Mouse (Mus musculus) embryonic facial prominence, embryonic 10.5 days (tissue): ENCODE results near the gene Mst1r. TPM values are rescaled to one million over a fixed set of nuclear protein-coding genes. Genes with fewer than 3 reads are reported as not detected.

Experiments
- DNase-seq: peaks from one replicate; pipeline ENCODE4 v3.0.0-alpha.2; 2017; ENCODE audit warnings: low spot score
- H3K27ac ChIP-seq: fragments of 300-500 bp; sonication (generic); replicated peaks from 2 replicates; pipeline ENCODE4 v1.5.1; 2016; ENCODE audit warnings: mild to moderate bottlenecking
- H3K27me3 ChIP-seq: fragments of 300-500 bp; sonication (generic); replicated peaks from 2 replicates; pipeline ENCODE4 v1.6.1; 2016; ENCODE audit warnings: low read depth, mild to moderate bottlenecking; ENCODE audit not compliant: poor library complexity, severe bottlenecking
- H3K36me3 ChIP-seq: fragments of 300-500 bp; sonication (generic); replicated peaks from 2 replicates; pipeline ENCODE4 v1.6.1; 2016; ENCODE audit warnings: mild to moderate bottlenecking, moderate library complexity
- H3K4me1 ChIP-seq: fragments of 300-500 bp; sonication (generic); 2 replicates; pipeline ENCODE4 v1.6.1; 2016
- H3K4me3 ChIP-seq: fragments of 300-500 bp; sonication (generic); 2 replicates; pipeline ENCODE4 v1.5.1; 2016; ENCODE audit warnings: mild to moderate bottlenecking, moderate library complexity
- H3K9me3 ChIP-seq: fragments of 300-500 bp; sonication (generic); 2 replicates; pipeline ENCODE4 v1.6.1; 2016; ENCODE audit warnings: mild to moderate bottlenecking
- WGBS: fragments of 180-500 bp; shearing (Covaris S2); methylation state at CpG from one replicate; pipeline ENCODE4 v1.1.7; 2016; 5-methylcytosine and 5-hydroxymethylcytosine counted together
- polyA plus RNA-seq: library from polyadenylated mRNA; unstranded; fragments of >200 nt; fragmentation: Nextera tagmentation; extraction: Ambion mirVana; gene quantifications from 2 replicates; pipeline ENCODE4 v1.2.1, GENCODE M21; 2016

Gene Mst1r
- polyA plus RNA-seq, 1 experiment from 2014 or later, result 1.1 TPM

GRCm38 (mm10) chr9:107919441-107919840, 12.8 kb downstream of the Mst1r start:
- H3K4me1 ChIP-seq, result peaks cover 27% of the 10 kb centered on the region
- 0 out of 2 replicates have a peak, but pooled peaks cover 15% of the 10 kb centered on the region for H3K27me3 ChIP-seq
- WGBS, result 88% methylated on average over 5 of the region's 5 CpGs
- H3K4me3 ChIP-seq, result no peak overlapping the region
- no peaks in the 10 kb centered on the region for H3K36me3 ChIP-seq
- DNase-seq, result no peak
- no peaks in the 10 kb centered on the region for H3K9me3 ChIP-seq
- no peak overlapping the region for H3K27ac ChIP-seq

DNA sequence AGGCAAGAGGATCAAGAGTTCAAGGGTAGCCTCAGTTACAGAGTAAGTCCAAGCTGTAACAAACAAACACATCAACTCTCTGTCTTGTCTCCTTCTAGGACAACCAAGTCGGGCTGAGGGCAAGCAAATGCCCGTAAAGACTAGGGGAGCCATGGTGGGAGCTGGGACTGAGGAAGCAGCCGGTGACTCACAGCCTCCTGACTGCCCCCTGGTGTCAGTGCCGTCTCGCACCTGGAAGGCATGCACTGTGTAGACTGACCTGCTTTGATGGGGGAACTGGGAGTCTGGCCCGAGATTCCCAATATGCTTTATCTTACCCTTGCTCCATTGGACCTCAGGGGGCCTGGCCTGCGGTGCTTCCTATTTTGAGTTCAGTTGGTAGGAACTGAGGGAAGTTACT, 16.3 kb downstream of the Mst1r start:
- 30% methylated on average over 7 of the region's 7 CpGs for WGBS
- Histone ChIP-seq H3K9me3 (no peaks in the 10 kb centered on the region), H3K4me3 (no peak overlapping the region), H3K27ac (no peak overlapping the region), H3K4me1 (peaks cover 20% of the 10 kb centered on the region), H3K36me3 (no peaks in the 10 kb centered on the region), H3K27me3 (peaks cover 16% of the 10 kb centered on the region; the same call in 1 of the 2 replicates)
- DNase-seq, result peak; percentile 36

DNA sequence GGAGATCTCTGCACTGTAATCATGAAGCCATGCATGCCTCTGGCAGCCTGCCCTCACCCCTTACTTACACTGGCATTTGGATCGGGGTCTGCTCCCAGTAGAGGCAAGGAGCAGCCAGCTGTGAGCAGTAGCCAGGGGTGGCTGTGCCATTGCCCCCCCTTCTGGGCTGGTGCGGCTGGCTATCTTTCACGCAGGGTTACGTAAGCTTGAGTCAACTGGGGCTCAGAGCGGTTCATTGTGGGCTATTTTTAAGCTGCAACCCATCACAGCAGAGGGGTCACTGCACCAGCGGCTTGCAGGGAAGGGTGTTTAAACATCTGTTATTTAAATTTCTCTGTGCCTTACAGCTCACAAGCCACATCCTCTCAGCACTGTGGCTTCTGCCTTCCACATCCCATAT, 17.3 kb downstream of the Mst1r start:
- no peaks in the 10 kb centered on the region for H3K9me3 ChIP-seq
- no peak overlapping the region for H3K27ac ChIP-seq
- peaks cover 15% of the 10 kb centered on the region for H3K4me1 ChIP-seq
- peaks cover 16% of the 10 kb centered on the region; the same call in 1 of the 2 replicates for H3K27me3 ChIP-seq
- H3K36me3 ChIP-seq, result no peaks in the 10 kb centered on the region
- H3K4me3 ChIP-seq, result no peak overlapping the region
- 67% methylated on average over 6 of the region's 6 CpGs for WGBS
- no peak for DNase-seq

- Histone ChIP-seq H3K9me3 (no peaks in the 10 kb centered on the region), H3K27ac (no peak overlapping the region), H3K27me3 (peaks cover 16% of the 10 kb centered on the region; the same call in 1 of the 2 replicates), H3K4me1 (peaks cover 15% of the 10 kb centered on the region), H3K4me3 (no peak overlapping the region), H3K36me3 (no peaks in the 10 kb centered on the region)
- DNase-seq, result no peak
- WGBS, result 19% methylated on average over 3 of the region's 3 CpGs
These were observed 18.6 kb downstream of the Mst1r start for GRCm38 (mm10) chr9:107925251-107925650.

GRCm38 (mm10) chr9:107926920-107927420, 20.3 kb downstream of the Mst1r start:
- DNase-seq, result no peak
- Histone ChIP-seq H3K4me1 (peaks cover 18% of the 10 kb centered on the region), H3K36me3 (no peaks in the 10 kb centered on the region), H3K9me3 (no peaks in the 10 kb centered on the region), H3K27ac (no peak overlapping the region), H3K27me3 (peaks cover 16% of the 10 kb centered on the region; the same call in 1 of the 2 replicates), H3K4me3 (no peak overlapping the region)
- 44% methylated on average over 9 of the region's 9 CpGs for WGBS

DNA sequence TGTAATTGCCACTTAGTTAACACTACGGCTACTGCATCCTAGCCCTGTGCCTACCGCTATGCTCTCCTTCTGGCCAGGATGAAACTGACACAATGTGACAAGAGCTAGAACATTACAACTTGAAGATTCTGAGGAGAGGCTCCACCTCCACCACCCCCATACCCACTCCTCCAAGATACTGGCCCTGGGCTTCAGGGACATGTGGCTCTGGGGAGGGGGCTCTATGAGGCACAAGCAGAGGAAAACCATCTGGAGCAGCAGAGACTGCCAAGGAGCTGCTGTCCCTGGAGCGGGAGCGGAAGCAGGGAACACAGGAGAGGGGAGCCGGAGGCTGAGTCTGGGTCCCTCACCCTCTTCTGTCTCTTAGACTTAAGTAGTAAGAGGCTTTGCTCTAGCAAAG, 21.1 kb downstream of the Mst1r start:
- 79% methylated on average over 5 of the region's 5 CpGs for WGBS
- peaks cover 16% of the 10 kb centered on the region; the same call in 1 of the 2 replicates for H3K27me3 ChIP-seq
- no peak overlapping the region for H3K4me3 ChIP-seq
- no peaks in the 10 kb centered on the region for H3K36me3 ChIP-seq
- no peak for DNase-seq
- no peak overlapping the region; the same call in 1 of the 2 replicates for H3K27ac ChIP-seq
- peaks cover 25% of the 10 kb centered on the region for H3K4me1 ChIP-seq
- H3K9me3 ChIP-seq, result no peaks in the 10 kb centered on the region

DNA sequence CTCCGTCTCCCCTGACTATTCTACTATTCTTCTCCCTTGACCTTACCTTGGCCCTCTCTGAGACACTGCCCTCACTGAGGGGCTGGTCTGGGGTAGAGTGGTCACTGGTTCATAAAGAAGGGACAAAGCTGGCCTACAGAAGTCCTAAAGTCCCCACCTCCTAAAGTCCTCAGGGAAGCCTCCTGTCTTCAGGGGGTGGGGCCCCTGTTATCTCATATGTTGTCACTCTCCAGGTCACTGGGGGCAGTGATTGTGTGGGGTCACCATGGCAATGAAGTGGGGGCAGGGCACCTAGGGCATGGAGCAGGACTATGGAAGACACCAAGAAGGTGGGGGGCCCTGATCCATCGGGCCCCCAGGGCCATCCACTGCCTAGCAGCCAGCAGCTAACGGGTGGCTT, 21.5 kb downstream of the Mst1r start, which contains the start of gene Actl11:
Actl11 (plus strand) TSS at position 301 of the 400 bp plus-strand sequence.
- Histone ChIP-seq H3K36me3 (no peaks in the 10 kb centered on the region), H3K9me3 (no peaks in the 10 kb centered on the region), H3K27me3 (peaks cover 16% of the 10 kb centered on the region; the same call in 1 of the 2 replicates), H3K4me3 (no peak within 1 kb of the TSS), H3K27ac (no peak within 1 kb of the TSS; the same call in 1 of the 2 replicates), H3K4me1 (peaks cover 25% of the 10 kb centered on the region)
- DNase-seq, result no peak
- WGBS, result 89% methylated on average over 3 of the region's 3 CpGs

- Histone ChIP-seq H3K27me3 (peaks cover 41% of the 10 kb centered on the region), H3K9me3 (no peaks in the 10 kb centered on the region), H3K4me1 (peaks cover 36% of the 10 kb centered on the region), H3K27ac (0 out of 2 replicates have a peak overlapping the region, but pooled peaks have one; percentile 21), H3K36me3 (no peaks in the 10 kb centered on the region), H3K4me3 (no peak overlapping the region)
- WGBS, result 74% methylated on average over 4 of the region's 4 CpGs
- peak; percentile 27 for DNase-seq
These were observed 25.5 kb downstream of the Mst1r start for GRCm38 (mm10) chr9:107932221-107932620.

GRCm38 (mm10) chr9:107934146-107934545, 27.5 kb downstream of the Mst1r start:
- H3K4me1 ChIP-seq, result peaks cover 38% of the 10 kb centered on the region
- H3K9me3 ChIP-seq, result no peaks in the 10 kb centered on the region
- H3K27ac ChIP-seq, result no peak overlapping the region
- WGBS, result 93% methylated on average over 11 of the region's 11 CpGs
- DNase-seq, result no peak
- H3K27me3 ChIP-seq, result peaks cover 54% of the 10 kb centered on the region
- H3K36me3 ChIP-seq, result no peaks in the 10 kb centered on the region
- H3K4me3 ChIP-seq, result no peak overlapping the region

- Histone ChIP-seq H3K27me3 (peaks cover 62% of the 10 kb centered on the region), H3K4me3 (peak within 1 kb of the TSS; percentile 72), H3K27ac (peak within 1 kb of the TSS; percentile 82), H3K9me3 (no peaks in the 10 kb centered on the region), H3K4me1 (peaks cover 42% of the 10 kb centered on the region), H3K36me3 (no peaks in the 10 kb centered on the region)
- WGBS, result 10% methylated on average over 3 of the region's 3 CpGs
- no peak for DNase-seq
These were observed 28.7 kb downstream of the Mst1r start, which contains the start of gene Camkv for GRCm38 (mm10) chr9:107935374-107935773. Camkv (plus strand) TSS chr9:107935674.

- under 1% methylated on average over 41 of the region's 41 CpGs for WGBS
- Histone ChIP-seq H3K4me1 (peaks cover 44% of the 10 kb centered on the region), H3K4me3 (peak overlapping the region; percentile 72), H3K27me3 (peaks cover 62% of the 10 kb centered on the region), H3K27ac (peak overlapping the region; percentile 82), H3K9me3 (no peaks in the 10 kb centered on the region), H3K36me3 (no peaks in the 10 kb centered on the region)
- peak; percentile 72 for DNase-seq
These were observed 29.1 kb downstream of the Mst1r start for GRCm38 (mm10) chr9:107935790-107936214.

GRCm38 (mm10) chr9:107936215-107936822, 29.6 kb downstream of the Mst1r start:
- peaks cover 62% of the 10 kb centered on the region for H3K27me3 ChIP-seq
- H3K4me1 ChIP-seq, result peaks cover 44% of the 10 kb centered on the region
- no peaks in the 10 kb centered on the region for H3K9me3 ChIP-seq
- peak; percentile 52 for DNase-seq
- H3K27ac ChIP-seq, result peak overlapping the region; percentile 82
- H3K4me3 ChIP-seq, result peak overlapping the region; percentile 72
- no peaks in the 10 kb centered on the region for H3K36me3 ChIP-seq
- 1% methylated on average over 29 of the region's 29 CpGs for WGBS

GRCm38 (mm10) chr9:107936831-107937230, 30.2 kb downstream of the Mst1r start:
- no peaks in the 10 kb centered on the region for H3K36me3 ChIP-seq
- WGBS, result 12% methylated on average over 3 of the region's 3 CpGs
- DNase-seq, result no peak
- peak overlapping the region; percentile 82; the same call in 1 of the 2 replicates for H3K27ac ChIP-seq
- H3K4me3 ChIP-seq, result peak overlapping the region; percentile 72
- H3K27me3 ChIP-seq, result peaks cover 62% of the 10 kb centered on the region
- peaks cover 42% of the 10 kb centered on the region for H3K4me1 ChIP-seq
- no peaks in the 10 kb centered on the region for H3K9me3 ChIP-seq
